Mouse (Mus musculus) lung, postnatal 0 days (tissue): ENCODE measurements around the gene Mcfd2.

ENCODE experiments used
- CTCF ChIP-seq: IDR thresholded peaks from 2 replicates; pipeline ENCODE4 v1.5.1; 2016; ENCODE audit warnings: antibody characterized with exemption, mild to moderate bottlenecking
- EP300 ChIP-seq: IDR thresholded peaks from 2 replicates; pipeline ENCODE4 v1.6.1; 2016; ENCODE audit warnings: antibody characterized with exemption, mild to moderate bottlenecking, control low read depth

GRCm38 (mm10) chr17:87305065-87305464 lies 39.3 kb upstream of the Mcfd2 start:
- TF ChIP-seq EP300 (no peak), CTCF (no peak)
